Mouse (Mus musculus): ENCODE results near the gene Fkbp5. TPM values are rescaled to one million over a fixed set of nuclear protein-coding genes. Genes with fewer than 3 reads are reported as not detected.

Gene Fkbp5
- total RNA-seq (2014; rRNA removed) (25.6 and 30.3 TPM in 2 replicates), polyA plus RNA-seq (2012; rRNA removed) (17.7 and 29.8 TPM in 2 replicates)

DNA sequence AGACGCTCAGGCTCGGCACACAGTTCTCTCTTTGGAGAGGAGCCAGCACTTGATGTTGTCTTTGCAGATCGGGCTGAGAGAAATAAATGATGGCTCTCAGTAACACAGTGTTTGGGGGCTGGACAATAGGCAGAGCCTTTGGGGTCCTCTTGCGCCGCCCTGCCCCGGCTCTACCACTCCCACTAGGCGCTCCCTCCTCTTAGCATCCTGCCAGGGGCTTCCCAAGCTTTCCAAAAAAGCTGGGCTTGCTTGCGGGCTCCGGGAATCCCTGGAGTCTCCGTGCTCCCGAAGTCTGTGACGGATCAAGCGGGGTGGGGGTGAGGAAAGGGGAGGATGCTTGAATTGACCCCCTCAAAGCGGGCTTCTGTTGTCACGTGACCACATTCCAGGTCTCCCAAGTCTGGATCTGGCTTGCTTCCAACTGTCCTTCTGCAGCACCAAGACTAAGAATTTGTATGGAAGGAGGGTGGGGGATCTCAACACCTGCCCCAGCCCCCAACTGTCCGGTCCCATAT, at the start of gene Fkbp5:
Fkbp5 (minus strand) TSS at position 87 of the 515 bp plus-strand sequence.
- Histone ChIP-seq H3K36me3 (ENCODE audit: control insufficient read depth, insufficient read depth, low read length) (no peaks in the 10 kb centered on the region), H3K27ac (replicated peaks; ENCODE audit: insufficient read depth, low read depth, low read length) (peak within 1 kb of the TSS; percentile 90), H3K79me2 (ENCODE audit: control insufficient read depth, insufficient read depth, low read length) (no peaks in the 10 kb centered on the region), H3K27me3 (ENCODE audit: control insufficient read depth, insufficient read depth, low read length) (no peaks in the 10 kb centered on the region), H3K4me3 (ENCODE audit: insufficient read depth, low read depth, low read length) (peak within 1 kb of the TSS; percentile 79), H3K9ac (ENCODE audit: low read depth, low read length) (peak within 1 kb of the TSS; percentile 90), H3K4me1 (ENCODE audit: control insufficient read depth, insufficient read depth, low read length) (peaks cover 26% of the 10 kb centered on the region)
- WGBS, result 28% methylated on average over 16 of the region's 16 CpGs
- TF ChIP-seq POLR2A (IDR thresholded peaks at IDR 0.05; ENCODE audit: extremely low read depth, insufficient read depth, low read length), result no peak
- no peak for TF ChIP-seq CTCF (IDR thresholded peaks at IDR 0.05; ENCODE audit: low read depth, low read length)
- no peak for DNase-seq (ENCODE audit: extremely low read depth, low read depth, low spot score)

GRCm38 (mm10) chr17:28565181-28565580, 47.9 kb upstream of the Fkbp5 start:
- Histone ChIP-seq H3K4me3 (ENCODE audit: insufficient read depth, low read depth, low read length) (no peak overlapping the region), H3K27me3 (ENCODE audit: control insufficient read depth, insufficient read depth, low read length) (no peaks in the 10 kb centered on the region), H3K36me3 (ENCODE audit: control insufficient read depth, insufficient read depth, low read length) (no peaks in the 10 kb centered on the region), H3K79me2 (ENCODE audit: control insufficient read depth, insufficient read depth, low read length) (no peaks in the 10 kb centered on the region), H3K4me1 (ENCODE audit: control insufficient read depth, insufficient read depth, low read length) (0 out of 2 replicates have a peak, but pooled peaks cover 3% of the 10 kb centered on the region), H3K9ac (ENCODE audit: low read depth, low read length) (no peak overlapping the region), H3K27ac (replicated peaks; ENCODE audit: insufficient read depth, low read depth, low read length) (peak overlapping the region; percentile 58; the same call in 1 of the 2 replicates)
- DNase-seq (ENCODE audit: extremely low read depth, low read depth, low spot score), result peak; percentile 95
- TF ChIP-seq POLR2A (IDR thresholded peaks at IDR 0.05; ENCODE audit: extremely low read depth, insufficient read depth, low read length), result no peak
- TF ChIP-seq CTCF (IDR thresholded peaks at IDR 0.05; ENCODE audit: low read depth, low read length), result no peak

GRCm38 (mm10) chr17:28561613-28562012, 44.3 kb upstream of the Fkbp5 start:
- H3K27me3 ChIP-seq (ENCODE audit: control insufficient read depth, insufficient read depth, low read length), result no peaks in the 10 kb centered on the region
- no peak overlapping the region for H3K4me3 ChIP-seq (ENCODE audit: insufficient read depth, low read depth, low read length)
- no peak for DNase-seq (ENCODE audit: extremely low read depth, low read depth, low spot score)
- no peak overlapping the region for H3K27ac ChIP-seq (replicated peaks; ENCODE audit: insufficient read depth, low read depth, low read length)
- TF ChIP-seq CTCF (IDR thresholded peaks at IDR 0.05; ENCODE audit: low read depth, low read length), result no peak
- no peak for TF ChIP-seq POLR2A (IDR thresholded peaks at IDR 0.05; ENCODE audit: extremely low read depth, insufficient read depth, low read length)
- H3K36me3 ChIP-seq (ENCODE audit: control insufficient read depth, insufficient read depth, low read length), result no peaks in the 10 kb centered on the region
- no peak overlapping the region for H3K9ac ChIP-seq (ENCODE audit: low read depth, low read length)
- H3K79me2 ChIP-seq (ENCODE audit: control insufficient read depth, insufficient read depth, low read length), result no peaks in the 10 kb centered on the region
- WGBS, result 37% methylated on average over 7 of the region's 7 CpGs
- 0 out of 2 replicates have a peak, but pooled peaks cover 3% of the 10 kb centered on the region for H3K4me1 ChIP-seq (ENCODE audit: control insufficient read depth, insufficient read depth, low read length)

- H3K9ac ChIP-seq (ENCODE audit: low read depth, low read length), result no peak within 1 kb of the TSS
- H3K79me2 ChIP-seq (ENCODE audit: control insufficient read depth, insufficient read depth, low read length), result no peaks in the 10 kb centered on the region
- H3K27ac ChIP-seq (replicated peaks; ENCODE audit: insufficient read depth, low read depth, low read length), result no peak within 1 kb of the TSS
- no peak for TF ChIP-seq POLR2A (IDR thresholded peaks at IDR 0.05; ENCODE audit: extremely low read depth, insufficient read depth, low read length)
- TF ChIP-seq CTCF (IDR thresholded peaks at IDR 0.05; ENCODE audit: low read depth, low read length), result no peak
- H3K4me3 ChIP-seq (ENCODE audit: insufficient read depth, low read depth, low read length), result no peak within 1 kb of the TSS
- WGBS, result 81% methylated on average over 4 of the region's 4 CpGs
- no peaks in the 10 kb centered on the region for H3K36me3 ChIP-seq (ENCODE audit: control insufficient read depth, insufficient read depth, low read length)
- 0 out of 2 replicates have a peak, but pooled peaks cover 3% of the 10 kb centered on the region for H3K4me1 ChIP-seq (ENCODE audit: control insufficient read depth, insufficient read depth, low read length)
- H3K27me3 ChIP-seq (ENCODE audit: control insufficient read depth, insufficient read depth, low read length), result no peaks in the 10 kb centered on the region
- no peak for DNase-seq (ENCODE audit: extremely low read depth, low read depth, low spot score)
These were observed 43.3 kb upstream of the Fkbp5 start, which contains the start of gene Clps for GRCm38 (mm10) chr17:28560598-28560997. Gene Clps, minus strand, starts transcription at chr17:28560766.

DNA sequence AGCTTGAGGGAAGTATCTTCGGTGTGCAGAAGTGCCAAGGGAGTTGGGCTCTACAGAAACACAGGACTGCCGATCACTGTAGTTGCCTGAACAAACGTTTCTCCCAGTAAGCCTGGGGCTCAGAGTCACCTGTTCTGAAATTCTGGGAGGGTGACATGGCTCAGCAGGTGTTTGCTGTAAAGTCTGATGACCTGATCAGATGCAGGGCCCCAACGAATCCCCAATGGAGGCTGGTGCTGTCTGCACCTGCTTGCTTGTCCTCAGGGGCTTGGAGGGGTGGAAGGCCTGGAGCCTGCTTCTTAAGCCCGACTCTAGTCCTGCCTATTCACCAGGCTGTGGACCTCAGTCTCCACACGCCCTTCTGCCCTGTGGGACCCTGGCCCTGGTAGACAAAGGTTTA, 40.4 kb upstream of the Fkbp5 start:
- Histone ChIP-seq H3K36me3 (ENCODE audit: control insufficient read depth, insufficient read depth, low read length) (no peaks in the 10 kb centered on the region), H3K79me2 (ENCODE audit: control insufficient read depth, insufficient read depth, low read length) (no peaks in the 10 kb centered on the region), H3K27me3 (ENCODE audit: control insufficient read depth, insufficient read depth, low read length) (no peaks in the 10 kb centered on the region), H3K4me1 (ENCODE audit: control insufficient read depth, insufficient read depth, low read length) (0 out of 2 replicates have a peak, but pooled peaks cover 3% of the 10 kb centered on the region), H3K4me3 (ENCODE audit: insufficient read depth, low read depth, low read length) (no peak overlapping the region), H3K9ac (ENCODE audit: low read depth, low read length) (no peak overlapping the region), H3K27ac (replicated peaks; ENCODE audit: insufficient read depth, low read depth, low read length) (no peak overlapping the region)
- no peak for TF ChIP-seq POLR2A (IDR thresholded peaks at IDR 0.05; ENCODE audit: extremely low read depth, insufficient read depth, low read length)
- no peak for TF ChIP-seq CTCF (IDR thresholded peaks at IDR 0.05; ENCODE audit: low read depth, low read length)
- no peak for DNase-seq (ENCODE audit: extremely low read depth, low read depth, low spot score)
- 73% methylated on average over 6 of the region's 6 CpGs for WGBS

Measured in liver, adult 2 months (tissue).